Mouse (Mus musculus) midbrain, embryonic 11.5 days (tissue): ENCODE measurements around the gene Bhlhe40. TPM values are rescaled to one million over a fixed set of nuclear protein-coding genes. Genes with fewer than 3 reads are reported as not detected.
A peak's percentile ranks its signal among the peaks of the same experiment; 100 is the strongest.

Experiments
- ATAC-seq: fragments of 200-750 bp; cut with Nextera tagmentation; 2 replicates; pipeline ENCODE4 v1.8.0; 2017; ENCODE audit warnings: moderate TSS enrichment, moderate library complexity; ENCODE audit not compliant: low FRiP score
- DNase-seq: peaks from one replicate; pipeline ENCODE4 v3.0.0; 2015; ENCODE audit warnings: low spot score; ENCODE audit errors: missing footprints
- H3K27ac ChIP-seq: fragments of 300-500 bp; sonication (generic); 2 replicates; pipeline ENCODE4 v1.5.1; 2014; ENCODE audit warnings: low read depth, low read length
- H3K27me3 ChIP-seq: fragments of 300-500 bp; sonication (generic); 2 replicates; pipeline ENCODE4 v1.6.1; 2014; ENCODE audit warnings: mild to moderate bottlenecking, low read length, moderate library complexity, mixed read lengths; ENCODE audit not compliant: control insufficient read depth, insufficient read depth
- H3K36me3 ChIP-seq: fragments of 300-500 bp; sonication (generic); 2 replicates; pipeline ENCODE4 v1.6.1; 2014; ENCODE audit warnings: mild to moderate bottlenecking, low read length, moderate library complexity, mixed read lengths; ENCODE audit not compliant: control insufficient read depth, insufficient read depth
- H3K4me1 ChIP-seq: fragments of 300-500 bp; sonication (generic); 2 replicates; pipeline ENCODE4 v1.6.1; 2014; ENCODE audit warnings: low read length; ENCODE audit not compliant: control insufficient read depth, insufficient read depth
- H3K4me2 ChIP-seq: fragments of 300-500 bp; sonication (generic); 2 replicates; pipeline ENCODE4 v1.6.1; 2014; ENCODE audit warnings: mild to moderate bottlenecking, moderate library complexity
- H3K4me3 ChIP-seq: fragments of 300-500 bp; sonication (generic); 2 replicates; pipeline ENCODE4 v1.5.1; 2014; ENCODE audit warnings: low read depth, low read length
- H3K9ac ChIP-seq: fragments of 300-500 bp; sonication (generic); 2 replicates; pipeline ENCODE4 v1.6.1; 2014; ENCODE audit warnings: low read length
- H3K9me3 ChIP-seq: fragments of 300-500 bp; sonication (generic); 2 replicates; pipeline ENCODE4 v1.6.1; 2016; ENCODE audit warnings: low read length; ENCODE audit not compliant: control insufficient read depth
- WGBS: fragments of 180-500 bp; shearing (Covaris S2); extraction: QIAGEN DNeasy Blood & Tissue Kit; methylation state at CpG from one replicate; pipeline ENCODE4 v1.1.7; 2014; 5-methylcytosine and 5-hydroxymethylcytosine counted together
- polyA plus RNA-seq: library from polyadenylated mRNA; unstranded; fragments of >200 nt; fragmentation: Nextera tagmentation; extraction: Ambion mirVana; gene quantifications from 2 replicates; pipeline ENCODE4 v1.2.1, GENCODE M21; 2014

Bhlhe40 gene
- polyA plus RNA-seq, 1 experiment from 2014 or later = 1.7 TPM

- Histone ChIP-seq H3K27me3 (no peaks in the 10 kb centered on the region), H3K4me2 (no peak overlapping the region), H3K27ac (no peak overlapping the region), H3K4me3 (no peak overlapping the region), H3K9me3 (no peaks in the 10 kb centered on the region), H3K9ac (no peak overlapping the region), H3K4me1 (no peaks in the 10 kb centered on the region), H3K36me3 (no peaks in the 10 kb centered on the region)
- peak; percentile 57 for DNase-seq
- WGBS = 52% methylated on average over 5 of the region's 5 CpGs
- ATAC-seq = no peak
These were observed 16.1 kb upstream of the Bhlhe40 start for GRCm38 (mm10) chr6:108644311-108644710.

DNA sequence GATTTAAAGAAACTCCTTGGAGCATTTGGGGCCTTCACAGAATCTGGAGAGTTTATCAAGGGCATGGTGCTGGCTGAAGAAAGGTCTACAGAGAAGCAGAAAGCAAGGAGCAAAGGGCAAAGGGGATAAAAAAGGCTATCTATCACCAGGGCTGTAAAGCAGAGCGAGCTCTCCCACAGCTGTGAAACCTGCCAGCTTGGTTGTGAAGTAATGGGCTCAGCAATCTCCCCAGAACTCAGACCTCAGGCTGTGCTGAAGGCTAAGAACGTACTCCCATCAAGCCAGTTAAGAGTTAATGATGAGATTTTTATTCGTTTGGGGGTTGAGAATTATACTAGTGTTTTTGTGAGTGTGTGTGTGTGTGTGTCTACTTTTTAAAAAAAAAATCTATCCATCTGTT, 13.3 kb upstream of the Bhlhe40 start:
- Histone ChIP-seq H3K4me3 (no peak overlapping the region), H3K27me3 (no peaks in the 10 kb centered on the region), H3K4me1 (no peaks in the 10 kb centered on the region), H3K9me3 (no peaks in the 10 kb centered on the region), H3K9ac (no peak overlapping the region), H3K27ac (no peak overlapping the region), H3K36me3 (no peaks in the 10 kb centered on the region), H3K4me2 (no peak overlapping the region)
- ATAC-seq (no peak), DNase-seq (peak; percentile 70)
- 71% methylated on average over 3 of the region's 3 CpGs for WGBS

- Histone ChIP-seq H3K4me3 (no peak overlapping the region), H3K27ac (no peak overlapping the region), H3K36me3 (no peaks in the 10 kb centered on the region), H3K4me2 (no peak overlapping the region), H3K4me1 (no peaks in the 10 kb centered on the region), H3K9ac (no peak overlapping the region), H3K27me3 (no peaks in the 10 kb centered on the region), H3K9me3 (no peaks in the 10 kb centered on the region)
- 58% methylated on average over 6 of the region's 6 CpGs for WGBS
- 0 out of 2 replicates have a peak, but pooled peaks have one; percentile 33 for ATAC-seq
- peak; percentile 60 for DNase-seq
These were observed 12.4 kb upstream of the Bhlhe40 start for GRCm38 (mm10) chr6:108648072-108648471.

DNA sequence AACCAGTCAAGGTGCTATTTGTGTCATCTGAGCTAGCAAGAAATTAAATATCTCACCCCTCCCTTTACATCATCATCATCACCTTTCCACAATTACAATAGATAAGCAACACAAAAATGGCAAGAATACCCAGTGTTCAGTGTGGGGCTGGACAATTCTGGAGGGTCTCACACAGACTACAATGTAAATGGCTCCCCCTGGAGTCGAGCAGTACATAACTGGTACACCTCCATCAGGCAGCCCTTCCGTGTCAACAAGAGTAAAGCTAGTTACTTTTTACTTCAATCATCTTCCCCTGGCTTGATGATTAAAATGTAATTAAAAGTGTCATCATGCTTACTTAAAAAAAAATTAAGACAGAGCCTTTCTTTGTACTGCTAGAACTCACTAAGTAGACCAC, 4.6 kb upstream of the Bhlhe40 start:
- ATAC-seq = no peak
- no peak overlapping the region for H3K27ac ChIP-seq
- no peak overlapping the region for H3K9ac ChIP-seq
- H3K4me1 ChIP-seq = peaks cover 5% of the 10 kb centered on the region
- DNase-seq = no peak
- 41% methylated on average over 2 of the region's 2 CpGs for WGBS
- H3K27me3 ChIP-seq = peaks cover 11% of the 10 kb centered on the region
- no peak overlapping the region for H3K4me2 ChIP-seq
- no peaks in the 10 kb centered on the region for H3K9me3 ChIP-seq
- no peak overlapping the region for H3K4me3 ChIP-seq
- H3K36me3 ChIP-seq = no peaks in the 10 kb centered on the region

GRCm38 (mm10) chr6:108658051-108658415, 2.4 kb upstream of the Bhlhe40 start:
- H3K9ac ChIP-seq = no peak overlapping the region
- H3K27me3 ChIP-seq = peaks cover 23% of the 10 kb centered on the region
- no peak for ATAC-seq
- no peaks in the 10 kb centered on the region for H3K9me3 ChIP-seq
- peak; percentile 88 for DNase-seq
- H3K27ac ChIP-seq = no peak overlapping the region
- H3K4me1 ChIP-seq = peaks cover 8% of the 10 kb centered on the region
- 54% methylated on average over 3 of the region's 3 CpGs for WGBS
- no peaks in the 10 kb centered on the region for H3K36me3 ChIP-seq
- H3K4me2 ChIP-seq = no peak overlapping the region; the same call in 1 of the 2 replicates
- no peak overlapping the region for H3K4me3 ChIP-seq

- Histone ChIP-seq H3K36me3 (no peaks in the 10 kb centered on the region), H3K9ac (peak overlapping the region; percentile 69), H3K9me3 (no peaks in the 10 kb centered on the region), H3K4me3 (peak overlapping the region; percentile 52), H3K27ac (no peak overlapping the region), H3K4me1 (peaks cover 8% of the 10 kb centered on the region), H3K27me3 (peaks cover 23% of the 10 kb centered on the region), H3K4me2 (peak overlapping the region; percentile 99)
- DNase-seq (peak; percentile 91), ATAC-seq (peak; percentile 10)
- WGBS = 1% methylated on average over 30 of the region's 31 CpGs
These were observed 1.8 kb upstream of the Bhlhe40 start for GRCm38 (mm10) chr6:108658416-108659201.

DNA sequence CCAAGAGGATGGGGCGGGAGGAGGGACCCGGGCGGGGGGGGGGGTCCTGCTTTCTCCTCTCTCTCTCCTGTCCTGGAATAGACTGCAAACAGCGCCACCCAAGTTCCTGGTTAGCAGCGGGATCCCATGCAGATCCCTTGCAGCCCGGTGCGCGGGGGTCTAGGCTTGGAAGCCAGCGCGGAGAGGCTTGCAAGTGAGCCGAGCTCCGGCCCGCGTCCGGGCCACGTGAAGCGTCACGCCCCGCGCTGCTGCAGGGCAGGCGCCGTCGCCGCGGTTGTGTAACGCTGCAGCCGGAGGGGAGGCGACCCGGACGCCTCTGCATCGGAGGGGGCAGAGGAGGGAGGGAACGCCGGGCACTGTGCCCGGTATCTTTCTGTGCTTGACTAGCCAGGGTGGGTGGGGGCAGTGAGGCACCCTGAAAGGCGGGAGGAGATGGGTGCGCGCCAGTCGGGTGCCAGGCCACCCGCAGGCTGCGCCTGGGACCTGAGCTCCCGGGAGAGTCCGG, 1.2 kb upstream of the Bhlhe40 start:
- WGBS = under 1% methylated on average over 32 of the region's 42 CpGs
- DNase-seq = peak; percentile 97
- H3K27ac ChIP-seq = peak overlapping the region; percentile 67; the same call in 1 of the 2 replicates
- peaks cover 23% of the 10 kb centered on the region for H3K27me3 ChIP-seq
- no peaks in the 10 kb centered on the region for H3K36me3 ChIP-seq
- peaks cover 8% of the 10 kb centered on the region for H3K4me1 ChIP-seq
- ATAC-seq = peak; percentile 81
- H3K9ac ChIP-seq = peak overlapping the region; percentile 69
- peak overlapping the region; percentile 52 for H3K4me3 ChIP-seq
- no peaks in the 10 kb centered on the region for H3K9me3 ChIP-seq
- H3K4me2 ChIP-seq = peak overlapping the region; percentile 99

DNA sequence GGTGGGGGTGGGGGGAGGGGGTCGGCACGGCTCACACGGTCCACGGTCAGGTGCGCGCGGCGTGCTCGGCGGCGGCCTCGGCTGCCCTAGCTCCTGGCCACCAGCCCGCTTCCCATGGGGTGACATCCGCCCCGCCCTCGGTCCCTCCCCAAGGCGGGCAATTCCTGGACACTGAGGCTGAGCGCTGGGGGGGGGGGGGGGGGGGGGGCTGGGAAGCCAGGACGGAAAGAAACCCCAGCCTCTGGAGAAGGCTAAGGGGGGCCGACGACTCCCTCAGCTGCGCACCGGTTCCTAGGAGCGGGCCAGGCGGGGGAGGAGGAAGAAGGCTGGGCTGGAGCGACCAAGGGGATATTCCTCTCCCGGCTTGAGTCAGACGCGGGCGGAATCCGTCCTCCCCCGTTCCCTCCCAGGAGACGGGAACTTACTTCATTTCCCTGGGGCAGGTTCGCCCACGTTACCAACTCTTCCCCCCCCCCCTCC, 663 bp upstream of the Bhlhe40 start:
- H3K4me3 ChIP-seq = peak overlapping the region; percentile 52
- peaks cover 8% of the 10 kb centered on the region for H3K4me1 ChIP-seq
- ATAC-seq (peak; percentile 77), DNase-seq (peak; percentile 93)
- 0% methylated on average over 25 of the region's 35 CpGs for WGBS
- H3K9me3 ChIP-seq = no peaks in the 10 kb centered on the region
- H3K9ac ChIP-seq = peak overlapping the region; percentile 69
- H3K27me3 ChIP-seq = peaks cover 23% of the 10 kb centered on the region
- H3K4me2 ChIP-seq = peak overlapping the region; percentile 99
- H3K36me3 ChIP-seq = no peaks in the 10 kb centered on the region
- peak overlapping the region; percentile 25; the same call in 1 of the 2 replicates for H3K27ac ChIP-seq

DNA sequence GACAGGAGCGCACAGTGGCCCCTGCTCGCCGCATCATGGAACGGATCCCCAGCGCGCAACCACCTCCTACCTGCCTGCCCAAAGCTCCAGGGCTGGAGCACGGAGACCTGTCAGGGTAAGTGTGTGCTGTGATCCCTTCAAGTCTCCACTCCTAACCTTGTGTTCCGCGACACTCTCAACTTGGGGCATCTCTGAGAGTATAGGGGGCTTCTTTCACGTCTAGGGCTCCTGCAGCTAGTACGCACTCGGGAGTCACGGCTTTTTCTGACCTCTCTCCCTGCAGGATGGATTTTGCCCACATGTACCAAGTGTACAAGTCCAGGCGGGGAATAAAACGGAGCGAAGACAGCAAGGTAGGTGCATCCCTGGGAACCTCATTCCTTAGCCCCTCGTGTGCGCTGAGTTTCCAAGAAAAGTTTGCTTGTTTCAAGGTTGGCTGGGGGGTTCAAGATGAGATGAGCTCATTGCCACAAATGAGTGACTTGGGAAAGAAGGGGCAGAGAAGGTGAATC, 505 bp downstream of the Bhlhe40 start:
- no peak overlapping the region for H3K27ac ChIP-seq
- H3K4me2 ChIP-seq = peak overlapping the region; percentile 99
- no peaks in the 10 kb centered on the region for H3K36me3 ChIP-seq
- peak overlapping the region; percentile 52 for H3K4me3 ChIP-seq
- peaks cover 8% of the 10 kb centered on the region for H3K4me1 ChIP-seq
- H3K27me3 ChIP-seq = peaks cover 23% of the 10 kb centered on the region
- WGBS = 1% methylated on average over 18 of the region's 18 CpGs
- peak; percentile 97 for DNase-seq
- H3K9ac ChIP-seq = peak overlapping the region; percentile 69; the same call in 1 of the 2 replicates
- no peaks in the 10 kb centered on the region for H3K9me3 ChIP-seq
- ATAC-seq = no peak
